Mouse (Mus musculus) megakaryocyte progenitor cell, adult 5-6 weeks (primary cell): ENCODE data around the gene Vcl. TPM values are rescaled to one million over a fixed set of nuclear protein-coding genes. Genes with fewer than 3 reads are reported as not detected.

Source experiments
- ATAC-seq: replicated peaks from 2 replicates; pipeline ENCODE4 v1.8.0; 2016; ENCODE audit warnings: mild to moderate bottlenecking, moderate TSS enrichment, inconsistent platforms; ENCODE audit not compliant: poor library complexity
- total RNA-seq, 2 experiments: library from RNA; stranded (forward) in 1 of 2; stranded (reverse) in 1 of 2; fragments of 157-497, 149-512 nt in 1 of 2; fragments of 200-1000 nt in 1 of 2; gene quantifications; 2 replicates each; pipeline versions ENCODE4 v1.2.3 to v1.2.4; 2015 to 2017

The Vcl gene
- total RNA-seq (2015) (42.9 and 50.6 TPM in 2 replicates), total RNA-seq (2017) (30.0 and 32.3 TPM in 2 replicates)

- peak; percentile 77 for ATAC-seq
These were observed at the start of gene Vcl for GRCm38 (mm10) chr14:20928848-20929745. TSS of gene Vcl (plus strand) at chr14:20929398.

- ATAC-seq: peak; percentile 34
These were observed 44.5 kb upstream of the Vcl start for GRCm38 (mm10) chr14:20884691-20885090.

GRCm38 (mm10) chr14:20885091-20885888 lies 43.9 kb upstream of the Vcl start:
- ATAC-seq: peak; percentile 95

GRCm38 (mm10) chr14:20886266-20886665 lies 42.9 kb upstream of the Vcl start:
- peak; percentile 45; the same call in 1 of the 2 replicates for ATAC-seq

- ATAC-seq: no peak
These were observed 41.6 kb upstream of the Vcl start for GRCm38 (mm10) chr14:20887541-20888085.

GRCm38 (mm10) chr14:20891941-20892402 lies 37.2 kb upstream of the Vcl start:
- peak; percentile 48; the same call in 1 of the 2 replicates for ATAC-seq

GRCm38 (mm10) chr14:20893815-20894214 lies 35.4 kb upstream of the Vcl start:
- ATAC-seq: no peak

GRCm38 (mm10) chr14:20901267-20901666 lies 27.9 kb upstream of the Vcl start:
- ATAC-seq: no peak

GRCm38 (mm10) chr14:20903137-20903536 lies 26.1 kb upstream of the Vcl start:
- ATAC-seq: no peak

GRCm38 (mm10) chr14:20911811-20912210 lies 17.4 kb upstream of the Vcl start:
- ATAC-seq: peak; percentile 99

- no peak for ATAC-seq
These were observed 14.8 kb upstream of the Vcl start for GRCm38 (mm10) chr14:20914415-20914814.

GRCm38 (mm10) chr14:20916625-20917612 lies 12.3 kb upstream of the Vcl start:
- peak; percentile 42 for ATAC-seq

GRCm38 (mm10) chr14:20924071-20924789 lies 5.0 kb upstream of the Vcl start:
- ATAC-seq: no peak

- ATAC-seq: peak; percentile 17
These were observed 1.5 kb upstream of the Vcl start for GRCm38 (mm10) chr14:20927470-20928307.

GRCm38 (mm10) chr14:20928308-20928685 lies 901 bp upstream of the Vcl start:
- ATAC-seq: no peak; the same call in none of the 2 replicates

GRCm38 (mm10) chr14:20929814-20930434 lies 726 bp downstream of the Vcl start:
- ATAC-seq: 0 out of 2 replicates have a peak, but pooled peaks have one; percentile 13

- no peak for ATAC-seq
These were observed 1.5 kb downstream of the Vcl start for GRCm38 (mm10) chr14:20930481-20931391.
